Mouse (Mus musculus) midbrain, postnatal 0 days (tissue): Measurements from ENCODE around the gene Fam216a. TPM values are rescaled to one million over a fixed set of nuclear protein-coding genes. Genes with fewer than 3 reads are reported as not detected.

Source experiments
- ATAC-seq: fragments of 200-750 bp; cut with Nextera tagmentation; 2 replicates; pipeline ENCODE4 v1.8.0; 2017; ENCODE audit warnings: moderate number of reproducible peaks, mild to moderate bottlenecking, moderate TSS enrichment, moderate library complexity; ENCODE audit not compliant: low FRiP score
- DNase-seq: peaks from one replicate; pipeline ENCODE4 v3.0.0-alpha.2; 2015; ENCODE audit warnings: low spot score
- H3K27ac ChIP-seq: fragments of 300-500 bp; sonication (generic); 2 replicates; pipeline ENCODE4 v1.5.1; 2014; ENCODE audit warnings: low read depth, mild to moderate bottlenecking, low read length, mixed read lengths
- H3K27me3 ChIP-seq: fragments of 300-500 bp; sonication (generic); 2 replicates; pipeline ENCODE4 v1.6.1; 2014; ENCODE audit warnings: low read length, control low read depth, mixed read lengths; ENCODE audit not compliant: insufficient read depth
- H3K36me3 ChIP-seq: fragments of 300-500 bp; sonication (generic); 2 replicates; pipeline ENCODE4 v1.6.1; 2014; ENCODE audit warnings: low read length, control low read depth, mixed read lengths; ENCODE audit not compliant: insufficient read depth
- H3K4me1 ChIP-seq: fragments of 300-500 bp; sonication (generic); 2 replicates; pipeline ENCODE4 v1.6.1; 2014; ENCODE audit warnings: mild to moderate bottlenecking, control low read depth, antibody characterized with exemption, low read length, mixed read lengths; ENCODE audit not compliant: insufficient read depth
- H3K4me2 ChIP-seq: fragments of 300-500 bp; sonication (generic); 2 replicates; pipeline ENCODE4 v1.6.1; 2014; ENCODE audit warnings: low read depth, mild to moderate bottlenecking, low read length, mixed read lengths; ENCODE audit not compliant: poor library complexity, severe bottlenecking
- H3K4me3 ChIP-seq: fragments of 300-500 bp; sonication (generic); 2 replicates; pipeline ENCODE4 v1.5.1; 2014; ENCODE audit warnings: low read depth, mild to moderate bottlenecking, low read length, moderate library complexity
- H3K9ac ChIP-seq: fragments of 300-500 bp; sonication (generic); replicated peaks from 2 replicates; pipeline ENCODE4 v1.6.1; 2014; ENCODE audit warnings: mild to moderate bottlenecking, low read length, moderate library complexity, mixed read lengths; ENCODE audit not compliant: poor library complexity, severe bottlenecking
- H3K9me3 ChIP-seq: fragments of 300-500 bp; sonication (generic); 2 replicates; pipeline ENCODE4 v1.6.1; 2016; ENCODE audit warnings: low read length, control low read depth
- CTCF ChIP-seq: IDR thresholded peaks from 2 replicates; pipeline ENCODE4 v1.5.1; 2016; ENCODE audit warnings: antibody characterized with exemption, mild to moderate bottlenecking
- WGBS: fragments of 180-500 bp; shearing (Covaris S2); extraction: QIAGEN DNeasy Blood & Tissue Kit; methylation state at CpG from one replicate; pipeline ENCODE4 v1.1.7; 2014; 5-methylcytosine and 5-hydroxymethylcytosine counted together
- polyA plus RNA-seq: library from polyadenylated mRNA; unstranded; fragments of >200 nt; fragmentation: Nextera tagmentation; extraction: Ambion mirVana; gene quantifications from 2 replicates; pipeline ENCODE4 v1.2.1, GENCODE M21; 2015
- total RNA-seq: library from RNA; depleted of rRNA; stranded (reverse); fragments of >200 nt; gene quantifications from 2 replicates; pipeline ENCODE4 v1.2.3, GENCODE M21; 2014

The Fam216a gene
- total and polyA plus RNA-seq, 2 experiments from 2014 or later: 139 to 156 TPM

DNA sequence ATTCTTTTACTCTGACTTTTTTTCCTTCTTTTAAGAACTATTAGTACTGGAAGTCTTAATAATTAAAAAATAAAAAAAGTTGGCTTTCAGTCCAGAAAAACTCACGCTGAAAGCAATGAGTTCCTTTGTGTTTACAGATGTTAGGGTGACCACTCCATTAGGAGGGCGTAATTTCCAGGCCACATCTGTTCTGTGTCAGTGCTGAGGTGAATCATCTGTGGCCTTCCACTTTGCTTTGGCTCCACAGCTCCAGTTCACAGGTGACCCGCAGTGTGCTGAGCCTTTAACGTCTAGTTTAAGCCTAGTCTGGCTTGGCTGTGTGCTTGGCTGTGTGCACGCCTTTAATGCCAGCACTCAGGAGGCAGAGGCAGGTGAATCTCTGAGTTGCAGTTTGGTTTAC lies 39.7 kb upstream of the Fam216a start:
- H3K4me1 ChIP-seq: no peaks in the 10 kb centered on the region
- H3K9ac ChIP-seq: no peak overlapping the region
- no peak overlapping the region for H3K4me3 ChIP-seq
- H3K27me3 ChIP-seq: no peaks in the 10 kb centered on the region
- H3K9me3 ChIP-seq: no peaks in the 10 kb centered on the region
- no peak for DNase-seq
- peaks cover 6% of the 10 kb centered on the region; the same call in 1 of the 2 replicates for H3K36me3 ChIP-seq
- H3K27ac ChIP-seq: no peak overlapping the region
- TF ChIP-seq CTCF: no peak
- no peak overlapping the region for H3K4me2 ChIP-seq
- ATAC-seq: no peak
- WGBS: 86% methylated on average over 5 of the region's 5 CpGs

- DNase-seq: no peak
- WGBS: 86% methylated on average over 19 of the region's 19 CpGs
- ATAC-seq: no peak
- peak; percentile 42 for TF ChIP-seq CTCF
- no peak overlapping the region for H3K4me2 ChIP-seq
- H3K9ac ChIP-seq: no peak overlapping the region
- no peak overlapping the region for H3K27ac ChIP-seq
- no peaks in the 10 kb centered on the region for H3K9me3 ChIP-seq
- no peak overlapping the region for H3K4me3 ChIP-seq
- no peaks in the 10 kb centered on the region for H3K27me3 ChIP-seq
- H3K36me3 ChIP-seq: peaks cover 23% of the 10 kb centered on the region
- no peaks in the 10 kb centered on the region for H3K4me1 ChIP-seq
Observed at GRCm38 (mm10) chr5:122409692-122410645, 37.8 kb upstream of the Fam216a start.

DNA sequence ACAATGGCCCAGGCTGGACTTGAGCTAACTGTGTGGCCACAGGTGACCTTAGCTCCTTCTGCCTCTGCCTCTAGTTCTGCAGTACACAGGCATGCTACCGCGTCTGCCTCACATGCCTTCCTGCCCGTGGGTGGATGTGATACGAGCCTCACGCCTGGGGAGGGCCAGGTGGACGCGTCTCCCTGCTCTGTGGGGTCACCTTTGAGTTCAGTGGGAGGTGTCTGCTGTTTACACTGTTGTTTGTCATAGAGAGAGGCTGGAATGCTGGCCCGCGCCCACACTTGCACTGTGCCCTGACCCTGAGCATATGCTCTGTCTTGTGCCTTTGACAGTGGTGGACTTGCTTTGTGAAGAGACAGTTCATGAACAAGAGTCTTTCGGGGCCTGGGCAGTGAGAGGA lies 33.4 kb upstream of the Fam216a start:
- H3K4me2 ChIP-seq: no peak overlapping the region
- no peaks in the 10 kb centered on the region for H3K9me3 ChIP-seq
- H3K4me1 ChIP-seq: no peaks in the 10 kb centered on the region
- peaks cover 54% of the 10 kb centered on the region for H3K36me3 ChIP-seq
- no peaks in the 10 kb centered on the region for H3K27me3 ChIP-seq
- ATAC-seq: no peak
- H3K9ac ChIP-seq: no peak overlapping the region
- no peak for TF ChIP-seq CTCF
- no peak overlapping the region for H3K4me3 ChIP-seq
- 96% methylated on average over 10 of the region's 10 CpGs for WGBS
- no peak overlapping the region for H3K27ac ChIP-seq
- no peak for DNase-seq

DNA sequence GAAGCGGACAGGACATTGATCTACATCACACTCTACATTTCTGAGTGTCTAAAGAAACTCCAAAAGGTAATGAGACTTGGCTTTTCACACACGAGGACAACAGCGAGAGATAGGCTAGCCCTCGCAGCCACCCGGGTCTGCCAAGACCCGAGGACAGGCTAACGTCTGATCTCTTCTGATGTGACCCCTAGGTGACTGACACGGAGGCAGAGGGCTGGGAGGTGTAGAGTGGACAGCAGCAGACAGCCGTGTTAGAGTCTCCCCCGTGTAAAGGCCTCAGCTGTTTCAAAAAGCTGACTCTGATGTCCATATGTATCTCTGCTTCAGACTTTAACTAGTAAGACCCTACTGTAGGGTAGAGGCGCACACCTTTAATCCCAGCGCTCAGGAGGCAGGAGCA lies 31.2 kb upstream of the Fam216a start:
- Histone ChIP-seq H3K27ac (no peak overlapping the region), H3K36me3 (peaks cover 57% of the 10 kb centered on the region), H3K27me3 (no peaks in the 10 kb centered on the region), H3K4me2 (no peak overlapping the region), H3K9ac (no peak overlapping the region), H3K9me3 (no peaks in the 10 kb centered on the region), H3K4me3 (no peak overlapping the region), H3K4me1 (no peaks in the 10 kb centered on the region)
- DNase-seq: no peak
- no peak for ATAC-seq
- TF ChIP-seq CTCF: no peak
- WGBS: 95% methylated on average over 12 of the region's 12 CpGs

DNA sequence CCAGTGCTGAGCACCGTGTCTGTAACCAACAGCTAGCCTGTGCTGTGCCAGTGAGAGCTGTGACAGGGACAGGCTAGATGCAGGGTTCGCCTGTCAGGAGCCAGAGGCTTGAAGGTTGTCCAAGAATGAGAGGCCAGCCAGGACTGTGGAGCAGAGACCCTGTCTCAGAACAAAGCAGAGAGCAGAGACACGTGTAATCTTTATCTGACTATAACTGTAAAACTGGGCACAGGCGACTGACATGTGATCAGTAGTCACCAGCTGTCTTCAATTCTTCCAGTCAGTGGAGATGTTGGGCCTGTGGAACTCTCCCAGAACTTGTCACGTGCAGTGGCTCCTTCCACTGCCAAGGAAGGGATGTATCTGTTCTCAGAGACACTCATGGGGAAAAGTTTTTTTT lies 30.6 kb upstream of the Fam216a start:
- H3K4me2 ChIP-seq: no peak overlapping the region
- TF ChIP-seq CTCF: no peak
- peak; percentile 80 for DNase-seq
- no peak for ATAC-seq
- no peaks in the 10 kb centered on the region for H3K9me3 ChIP-seq
- H3K27me3 ChIP-seq: no peaks in the 10 kb centered on the region
- H3K4me3 ChIP-seq: no peak overlapping the region
- peaks cover 57% of the 10 kb centered on the region for H3K36me3 ChIP-seq
- H3K27ac ChIP-seq: no peak overlapping the region
- no peak overlapping the region for H3K9ac ChIP-seq
- WGBS: 88% methylated on average over 5 of the region's 5 CpGs
- H3K4me1 ChIP-seq: no peaks in the 10 kb centered on the region

- H3K27me3 ChIP-seq: no peaks in the 10 kb centered on the region
- ATAC-seq: no peak
- no peak overlapping the region for H3K27ac ChIP-seq
- 87% methylated on average over 13 of the region's 13 CpGs for WGBS
- no peaks in the 10 kb centered on the region for H3K9me3 ChIP-seq
- no peak for TF ChIP-seq CTCF
- DNase-seq: peak; percentile 24
- H3K4me2 ChIP-seq: no peak overlapping the region
- peaks cover 63% of the 10 kb centered on the region for H3K36me3 ChIP-seq
- no peaks in the 10 kb centered on the region for H3K4me1 ChIP-seq
- no peak overlapping the region for H3K9ac ChIP-seq
- H3K4me3 ChIP-seq: no peak overlapping the region
Observed at GRCm38 (mm10) chr5:122402160-122402559, 30.0 kb upstream of the Fam216a start.
